Mouse (Mus musculus): ENCODE measurements around the gene Phactr1. TPM values are rescaled to one million over a fixed set of nuclear protein-coding genes. Genes with fewer than 3 reads are reported as not detected.

Phactr1 gene
- total RNA-seq, 1 experiment = 1.2 TPM

- Histone ChIP-seq H3K9me3 (ENCODE audit: control insufficient read depth, insufficient read depth, low read depth, low read length) (no peaks in the 10 kb centered on the region), H3K27ac (ENCODE audit: insufficient read depth, low read depth, low read length, poor library complexity, severe bottlenecking) (no peak overlapping the region), H3K4me3 (ENCODE audit: insufficient read depth in 1 of 2, low read depth in 1 of 2, low read length in 2 of 2, poor library complexity in 1 of 2, severe bottlenecking in 1 of 2) (no peak overlapping the region), H3K4me1 (ENCODE audit: control insufficient read depth in 2 of 2, insufficient read depth in 2 of 2, low read length in 2 of 2, poor library complexity in 1 of 2) (no peaks in the 10 kb centered on the region), H3K36me3 (ENCODE audit: control insufficient read depth, insufficient read depth, low read length, poor library complexity, severe bottlenecking) (no peaks in the 10 kb centered on the region), H3K9ac (ENCODE audit: insufficient read depth, low read depth, low read length, poor library complexity, severe bottlenecking) (no peak overlapping the region)
- no peak for DNase-seq (ENCODE audit: low read depth, low spot score)
- in situ Hi-C loops (cut with MboI; ENCODE audit: low sequenced_read_pairs in 2 of 2, unreplicated experiment in 2 of 2) = no loop called here
- TF ChIP-seq ZC3H11A (IDR thresholded peaks at IDR 0.05; ENCODE audit: borderline replicate concordance, low read depth, low read length) (no peak), HCFC1 (IDR thresholded peaks at IDR 0.05; ENCODE audit: borderline replicate concordance, insufficient read depth, low read length) (no peak), ZNF384 (IDR thresholded peaks at IDR 0.05; ENCODE audit: low read depth, low read length) (no peak), CHD2 (IDR thresholded peaks at IDR 0.05; ENCODE audit: low read depth, low read length) (no peak), MAFK (IDR thresholded peaks at IDR 0.05; ENCODE audit: insufficient read depth, low read depth, low read length) (no peak)
Observed at GRCm38 (mm10) chr13:43008466-43008865, 328.0 kb downstream of the Phactr1 start.

- H3K36me3 ChIP-seq (ENCODE audit: control insufficient read depth, insufficient read depth, low read length, poor library complexity, severe bottlenecking) = no peaks in the 10 kb centered on the region
- H3K9ac ChIP-seq (ENCODE audit: insufficient read depth, low read depth, low read length, poor library complexity, severe bottlenecking) = no peak overlapping the region
- H3K4me3 ChIP-seq (ENCODE audit: insufficient read depth in 1 of 2, low read depth in 1 of 2, low read length in 2 of 2, poor library complexity in 1 of 2, severe bottlenecking in 1 of 2) = no peak overlapping the region
- no peaks in the 10 kb centered on the region for H3K9me3 ChIP-seq (ENCODE audit: control insufficient read depth, insufficient read depth, low read depth, low read length)
- H3K27ac ChIP-seq (ENCODE audit: insufficient read depth, low read depth, low read length, poor library complexity, severe bottlenecking) = no peak overlapping the region
- TF ChIP-seq HCFC1 (IDR thresholded peaks at IDR 0.05; ENCODE audit: borderline replicate concordance, insufficient read depth, low read length) (no peak), ZC3H11A (IDR thresholded peaks at IDR 0.05; ENCODE audit: borderline replicate concordance, low read depth, low read length) (no peak), ZNF384 (IDR thresholded peaks at IDR 0.05; ENCODE audit: low read depth, low read length) (no peak), CHD2 (IDR thresholded peaks at IDR 0.05; ENCODE audit: low read depth, low read length) (no peak), MAFK (IDR thresholded peaks at IDR 0.05; ENCODE audit: insufficient read depth, low read depth, low read length) (no peak)
- in situ Hi-C loops (cut with MboI; ENCODE audit: low sequenced_read_pairs in 2 of 2, unreplicated experiment in 2 of 2) = no loop called here
- no peaks in the 10 kb centered on the region for H3K4me1 ChIP-seq (ENCODE audit: control insufficient read depth in 2 of 2, insufficient read depth in 2 of 2, low read length in 2 of 2, poor library complexity in 1 of 2)
- DNase-seq (ENCODE audit: low read depth, low spot score) = no peak
Observed at GRCm38 (mm10) chr13:43009596-43009995, 329.2 kb downstream of the Phactr1 start.

GRCm38 (mm10) chr13:43011516-43011915 is 331.1 kb downstream of the Phactr1 start:
- no peaks in the 10 kb centered on the region for H3K4me1 ChIP-seq (ENCODE audit: control insufficient read depth in 2 of 2, insufficient read depth in 2 of 2, low read length in 2 of 2, poor library complexity in 1 of 2)
- TF ChIP-seq CHD2 (IDR thresholded peaks at IDR 0.05; ENCODE audit: low read depth, low read length) = no peak
- TF ChIP-seq ZC3H11A (IDR thresholded peaks at IDR 0.05; ENCODE audit: borderline replicate concordance, low read depth, low read length) = no peak
- no peak for TF ChIP-seq MAFK (IDR thresholded peaks at IDR 0.05; ENCODE audit: insufficient read depth, low read depth, low read length)
- TF ChIP-seq HCFC1 (IDR thresholded peaks at IDR 0.05; ENCODE audit: borderline replicate concordance, insufficient read depth, low read length) = no peak
- TF ChIP-seq ZNF384 (IDR thresholded peaks at IDR 0.05; ENCODE audit: low read depth, low read length) = no peak

GRCm38 (mm10) chr13:43013984-43014383 is 333.6 kb downstream of the Phactr1 start:
- in situ Hi-C loops (cut with MboI; ENCODE audit: low sequenced_read_pairs in 2 of 2, unreplicated experiment in 2 of 2) = no loop called here
- Histone ChIP-seq H3K9me3 (ENCODE audit: control insufficient read depth, insufficient read depth, low read depth, low read length) (no peaks in the 10 kb centered on the region), H3K36me3 (ENCODE audit: control insufficient read depth, insufficient read depth, low read length, poor library complexity, severe bottlenecking) (no peaks in the 10 kb centered on the region), H3K27ac (ENCODE audit: insufficient read depth, low read depth, low read length, poor library complexity, severe bottlenecking) (no peak overlapping the region), H3K4me3 (ENCODE audit: insufficient read depth in 1 of 2, low read depth in 1 of 2, low read length in 2 of 2, poor library complexity in 1 of 2, severe bottlenecking in 1 of 2) (no peak overlapping the region), H3K4me1 (ENCODE audit: control insufficient read depth in 2 of 2, insufficient read depth in 2 of 2, low read length in 2 of 2, poor library complexity in 1 of 2) (peaks cover 0 to 3% of the 10 kb centered on the region in 2 experiments; a peak in 1 of 4 replicates), H3K9ac (ENCODE audit: insufficient read depth, low read depth, low read length, poor library complexity, severe bottlenecking) (no peak overlapping the region)
- TF ChIP-seq MAFK (IDR thresholded peaks at IDR 0.05; ENCODE audit: insufficient read depth, low read depth, low read length) = no peak
- no peak for TF ChIP-seq HCFC1 (IDR thresholded peaks at IDR 0.05; ENCODE audit: borderline replicate concordance, insufficient read depth, low read length)
- no peak for TF ChIP-seq CHD2 (IDR thresholded peaks at IDR 0.05; ENCODE audit: low read depth, low read length)
- no peak for TF ChIP-seq ZC3H11A (IDR thresholded peaks at IDR 0.05; ENCODE audit: borderline replicate concordance, low read depth, low read length)
- TF ChIP-seq ZNF384 (IDR thresholded peaks at IDR 0.05; ENCODE audit: low read depth, low read length) = no peak
- no peak for DNase-seq (ENCODE audit: low read depth, low spot score)

More at GRCm38 (mm10) chr13:43011516-43011915, 331.1 kb downstream of the Phactr1 start:
- H3K9ac ChIP-seq (ENCODE audit: insufficient read depth, low read depth, low read length, poor library complexity, severe bottlenecking) = no peak overlapping the region
- H3K27ac ChIP-seq (ENCODE audit: insufficient read depth, low read depth, low read length, poor library complexity, severe bottlenecking) = no peak overlapping the region
- in situ Hi-C loops (cut with MboI; ENCODE audit: low sequenced_read_pairs in 2 of 2, unreplicated experiment in 2 of 2) = no loop called here
- no peak for DNase-seq (ENCODE audit: low read depth, low spot score)
- H3K4me3 ChIP-seq (ENCODE audit: insufficient read depth in 1 of 2, low read depth in 1 of 2, low read length in 2 of 2, poor library complexity in 1 of 2, severe bottlenecking in 1 of 2) = no peak overlapping the region
- H3K36me3 ChIP-seq (ENCODE audit: control insufficient read depth, insufficient read depth, low read length, poor library complexity, severe bottlenecking) = no peaks in the 10 kb centered on the region
- H3K9me3 ChIP-seq (ENCODE audit: control insufficient read depth, insufficient read depth, low read depth, low read length) = no peaks in the 10 kb centered on the region

GRCm38 (mm10) chr13:43015768-43016167 is 335.3 kb downstream of the Phactr1 start:
- in situ Hi-C loops (cut with MboI; ENCODE audit: low sequenced_read_pairs in 2 of 2, unreplicated experiment in 2 of 2) = no loop called here
- Histone ChIP-seq H3K4me1 (ENCODE audit: control insufficient read depth in 2 of 2, insufficient read depth in 2 of 2, low read length in 2 of 2, poor library complexity in 1 of 2) (peaks cover 0 to 3% of the 10 kb centered on the region in 2 experiments; a peak in 1 of 4 replicates), H3K36me3 (ENCODE audit: control insufficient read depth, insufficient read depth, low read length, poor library complexity, severe bottlenecking) (no peaks in the 10 kb centered on the region), H3K9me3 (ENCODE audit: control insufficient read depth, insufficient read depth, low read depth, low read length) (no peaks in the 10 kb centered on the region), H3K9ac (ENCODE audit: insufficient read depth, low read depth, low read length, poor library complexity, severe bottlenecking) (no peak overlapping the region), H3K27ac (ENCODE audit: insufficient read depth, low read depth, low read length, poor library complexity, severe bottlenecking) (no peak overlapping the region), H3K4me3 (ENCODE audit: insufficient read depth in 1 of 2, low read depth in 1 of 2, low read length in 2 of 2, poor library complexity in 1 of 2, severe bottlenecking in 1 of 2) (no peak overlapping the region)
- TF ChIP-seq MAFK (IDR thresholded peaks at IDR 0.05; ENCODE audit: insufficient read depth, low read depth, low read length) (no peak), CHD2 (IDR thresholded peaks at IDR 0.05; ENCODE audit: low read depth, low read length) (no peak), ZNF384 (IDR thresholded peaks at IDR 0.05; ENCODE audit: low read depth, low read length) (no peak), ZC3H11A (IDR thresholded peaks at IDR 0.05; ENCODE audit: borderline replicate concordance, low read depth, low read length) (no peak), HCFC1 (IDR thresholded peaks at IDR 0.05; ENCODE audit: borderline replicate concordance, insufficient read depth, low read length) (no peak)
- no peak for DNase-seq (ENCODE audit: low read depth, low spot score)
